Mouse (Mus musculus): ENCODE results near the gene Atp4b. TPM values are rescaled to one million over a fixed set of nuclear protein-coding genes. Genes with fewer than 3 reads are reported as not detected.
"Not testable (repeated sequence)": the region's sequence is repeated elsewhere in the genome, so short reads cannot be mapped to it uniquely, and the experiment has no call there.

Atp4b gene
- polyA plus RNA-seq, 1 experiment from 2014 or later: not detected

DNA sequence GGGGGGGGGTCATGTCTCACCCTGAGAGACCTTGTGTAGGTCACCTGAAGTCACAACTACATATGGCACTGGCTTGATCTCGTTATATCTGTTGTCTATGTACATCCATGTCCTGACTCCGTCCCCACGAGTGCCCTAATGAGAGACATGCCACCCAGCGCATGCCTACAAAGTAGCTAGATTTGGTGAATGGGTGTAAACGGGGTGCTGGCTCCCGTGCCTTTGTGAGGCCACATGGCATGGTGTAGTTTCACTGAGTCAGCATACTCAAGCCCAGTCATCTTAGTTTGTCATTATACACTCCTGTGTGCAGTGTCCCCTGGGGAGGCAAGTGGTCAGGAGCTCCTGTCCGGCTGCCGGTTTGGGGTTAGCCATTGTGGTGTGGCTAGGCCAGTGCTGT is 56.0 kb downstream of the Atp4b start:
- H3K4me3 ChIP-seq: peak overlapping the region; percentile 75; the same call in 1 of the 2 replicates
- peaks cover 54% of the 10 kb centered on the region for H3K36me3 ChIP-seq

DNA sequence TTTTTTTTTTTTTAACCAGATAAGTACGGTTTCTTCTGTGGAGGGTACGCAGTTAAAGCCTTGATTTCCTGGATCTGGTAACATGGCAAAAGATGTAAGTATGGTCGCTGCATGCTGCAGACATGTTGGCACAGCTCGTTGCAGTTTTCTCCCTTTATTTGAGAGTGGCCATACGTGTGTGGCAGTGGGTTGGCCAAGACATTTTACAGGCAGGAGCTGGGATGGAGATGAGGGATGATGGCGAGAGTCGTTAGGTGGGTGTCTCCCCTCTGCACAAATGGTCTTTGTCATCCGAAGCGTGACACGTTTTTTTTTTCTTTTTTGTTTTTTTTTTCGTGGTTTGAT is 57.0 kb downstream of the Atp4b start:
- peak overlapping the region; percentile 87 for H3K4me2 ChIP-seq (replicated peaks)
- H3K27ac ChIP-seq (replicated peaks): no peak overlapping the region
- peak overlapping the region; percentile 87 for H3K9ac ChIP-seq (replicated peaks)
- peak overlapping the region; percentile 75 for H3K4me3 ChIP-seq
- no peaks in the 10 kb centered on the region for H3K9me3 ChIP-seq
- H3K36me3 ChIP-seq: peaks cover 44% of the 10 kb centered on the region
- 8% methylated on average over 11 of the region's 11 CpGs for WGBS
- peaks cover 3% of the 10 kb centered on the region; the same call in 1 of the 2 replicates for H3K27me3 ChIP-seq
- H3K4me1 ChIP-seq: peaks cover 21% of the 10 kb centered on the region
- no peak for ATAC-seq (ENCODE audit: low FRiP score, low read depth)

More for the DNA sequence above, 56.0 kb downstream of the Atp4b start:
- Histone ChIP-seq H3K4me1 (peaks cover 21% of the 10 kb centered on the region), H3K9me3 (no peaks in the 10 kb centered on the region), H3K27me3 (peaks cover 3% of the 10 kb centered on the region; the same call in 1 of the 2 replicates), H3K9ac (replicated peaks) (peak overlapping the region; percentile 17; the same call in 1 of the 2 replicates), H3K4me2 (replicated peaks) (peak overlapping the region; percentile 87; the same call in 1 of the 2 replicates), H3K27ac (replicated peaks) (no peak overlapping the region)
- ATAC-seq (ENCODE audit: low FRiP score, low read depth): no peak
- 84% methylated on average over 8 of the region's 8 CpGs for WGBS

DNA sequence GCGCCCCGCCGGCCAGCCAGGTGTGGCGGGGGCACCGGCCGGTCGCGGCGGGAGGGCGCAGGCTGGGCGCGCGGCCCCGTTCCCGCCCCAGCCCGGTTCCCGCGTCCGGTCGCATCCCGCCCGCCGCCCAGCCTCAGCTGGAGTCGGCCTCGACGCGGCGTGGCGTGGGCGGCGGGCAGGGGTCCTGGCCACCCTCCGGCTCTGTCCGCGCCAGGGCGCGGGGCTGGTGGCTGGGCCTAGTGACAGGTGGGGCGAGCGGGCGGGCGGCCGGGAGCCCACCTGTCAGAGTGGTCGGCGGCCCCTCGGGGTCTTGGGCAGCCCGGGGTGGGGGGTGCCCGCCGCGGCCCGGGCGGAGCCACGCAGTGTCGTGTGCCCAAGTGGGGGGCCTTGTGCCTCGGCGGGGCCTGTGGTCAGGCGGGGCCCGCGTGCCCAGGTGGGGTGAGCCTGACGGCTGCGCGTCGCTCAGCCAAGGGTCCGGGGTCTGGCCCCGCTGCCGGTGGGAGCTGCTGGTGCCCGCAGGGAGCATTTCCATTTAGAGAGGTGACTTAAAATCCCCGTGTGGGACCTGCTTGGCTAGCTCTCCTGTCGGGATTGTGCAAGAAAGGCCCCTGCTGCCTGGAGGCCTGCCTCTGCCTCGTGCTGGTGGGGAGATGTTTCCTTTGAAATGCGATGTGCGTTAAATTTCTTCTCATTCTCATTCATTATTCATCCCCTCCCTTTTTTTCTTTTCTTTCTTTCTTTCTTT is 57.6 kb downstream of the Atp4b start:
- WGBS: 0% methylated on average over 42 of the region's 70 CpGs
- H3K27ac ChIP-seq (replicated peaks): peak overlapping the region; percentile 60

DNA sequence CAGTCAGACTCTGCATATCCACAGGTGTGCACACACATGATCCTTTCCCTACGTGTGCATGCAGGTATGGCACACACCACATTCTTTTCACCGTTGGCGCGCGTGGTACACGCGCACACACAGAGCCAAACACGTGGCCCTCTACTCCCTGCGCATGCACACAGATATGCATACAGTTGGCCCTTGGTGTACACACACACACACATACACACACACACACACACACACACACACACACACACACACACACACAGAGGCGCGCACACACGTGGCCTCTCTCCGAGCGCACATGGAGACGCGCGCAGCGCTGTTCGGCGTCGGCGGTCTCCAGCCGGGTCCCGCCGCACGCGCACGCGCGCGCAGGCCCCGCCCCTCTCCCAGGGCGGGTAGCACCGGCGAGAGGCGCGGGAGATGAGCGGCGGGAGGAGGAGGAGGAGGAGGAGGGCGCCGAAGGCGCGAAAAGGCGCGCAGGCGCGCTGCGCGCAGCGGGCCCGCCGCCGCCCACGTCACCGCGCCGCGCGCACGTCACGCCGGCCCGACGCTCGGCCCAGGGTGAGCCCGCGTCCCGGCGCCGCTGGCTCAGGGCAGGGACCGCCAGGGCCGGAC is 58.3 kb downstream of the Atp4b start, which contains the start of gene Tfdp1:
TSS of gene Tfdp1 (plus strand) at position 497 of the 606 bp plus-strand sequence.
- H3K27me3 ChIP-seq: peaks cover 3% of the 10 kb centered on the region; the same call in 1 of the 2 replicates
- peaks cover 31% of the 10 kb centered on the region for H3K36me3 ChIP-seq
- H3K4me3 ChIP-seq: peak within 1 kb of the TSS; percentile 75
- no peaks in the 10 kb centered on the region for H3K9me3 ChIP-seq
- H3K9ac ChIP-seq (replicated peaks): peak within 1 kb of the TSS; percentile 87
- peak within 1 kb of the TSS; percentile 60 for H3K27ac ChIP-seq (replicated peaks)
- H3K4me2 ChIP-seq (replicated peaks): peak within 1 kb of the TSS; percentile 87
- H3K4me1 ChIP-seq: peaks cover 21% of the 10 kb centered on the region
- peak; percentile 95 for ATAC-seq (ENCODE audit: low FRiP score, low read depth)
- WGBS: 3% methylated on average over 26 of the region's 72 CpGs

More for the DNA sequence above, 57.6 kb downstream of the Atp4b start:
- peaks cover 21% of the 10 kb centered on the region for H3K4me1 ChIP-seq
- H3K9me3 ChIP-seq: no peaks in the 10 kb centered on the region
- peaks cover 38% of the 10 kb centered on the region for H3K36me3 ChIP-seq
- peak overlapping the region; percentile 87 for H3K9ac ChIP-seq (replicated peaks)
- ATAC-seq (ENCODE audit: low FRiP score, low read depth): peak; percentile 77
- H3K27me3 ChIP-seq: peaks cover 3% of the 10 kb centered on the region; the same call in 1 of the 2 replicates
- peak overlapping the region; percentile 87 for H3K4me2 ChIP-seq (replicated peaks)
- peak overlapping the region; percentile 75 for H3K4me3 ChIP-seq

DNA sequence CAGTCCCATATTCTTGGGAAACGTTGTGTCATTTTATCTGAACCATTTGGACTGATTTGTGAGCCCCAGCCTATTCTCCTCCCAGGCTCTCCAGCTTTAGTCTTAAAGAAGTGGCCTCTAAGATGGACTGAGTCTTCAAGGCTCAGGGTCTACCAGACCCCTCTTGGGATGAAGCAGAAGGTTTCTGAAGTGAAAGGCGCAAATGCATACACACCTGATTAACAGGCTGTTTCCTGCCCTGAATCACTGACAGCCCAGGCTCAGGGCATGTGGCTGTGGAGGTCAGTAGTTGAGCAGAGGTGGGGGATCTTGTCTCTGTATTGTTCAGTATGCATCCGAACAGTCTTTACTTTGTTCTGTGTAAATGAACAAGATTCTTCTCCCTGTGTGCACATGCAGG is 58.9 kb downstream of the Atp4b start:
- Histone ChIP-seq H3K9me3 (no peaks in the 10 kb centered on the region), H3K9ac (replicated peaks) (0 out of 2 replicates have a peak overlapping the region, but pooled peaks have one; percentile 87), H3K4me2 (replicated peaks) (peak overlapping the region; percentile 87), H3K4me3 (peak overlapping the region; percentile 75), H3K4me1 (peaks cover 21% of the 10 kb centered on the region), H3K27me3 (peaks cover 3% of the 10 kb centered on the region; the same call in 1 of the 2 replicates), H3K36me3 (peaks cover 24% of the 10 kb centered on the region), H3K27ac (replicated peaks) (no peak overlapping the region)
- 81% methylated on average over 3 of the region's 3 CpGs for WGBS
- ATAC-seq (ENCODE audit: low FRiP score, low read depth): no peak

DNA sequence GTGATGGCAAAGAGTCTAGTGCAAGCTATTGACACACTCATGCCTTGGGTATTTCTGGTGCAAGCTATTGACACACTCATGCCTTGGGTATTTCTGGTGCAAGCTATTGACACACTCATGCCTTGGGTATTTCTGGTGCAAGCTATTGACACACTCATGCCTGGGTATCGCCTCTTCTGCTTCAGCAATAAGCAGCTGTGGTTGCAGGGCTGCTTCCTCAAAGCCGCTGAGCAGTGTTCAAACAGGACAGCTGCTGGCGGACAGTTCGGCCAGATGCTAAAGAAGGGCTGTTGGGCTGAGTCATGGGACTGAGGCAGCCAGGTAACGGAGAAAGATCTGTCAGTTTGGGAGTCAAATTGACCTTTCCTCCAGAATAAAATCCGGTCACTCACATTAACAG is 59.4 kb downstream of the Atp4b start:
- not testable (repeated sequence) for H3K27me3 ChIP-seq; H3K4me2 ChIP-seq (replicated peaks)
- peaks cover 21% of the 10 kb centered on the region for H3K4me1 ChIP-seq

More for the DNA sequence above, 59.4 kb downstream of the Atp4b start:
- peaks cover 20% of the 10 kb centered on the region for H3K36me3 ChIP-seq
- ATAC-seq (ENCODE audit: low FRiP score, low read depth); H3K9me3 ChIP-seq; H3K9ac ChIP-seq (replicated peaks); H3K27ac ChIP-seq (replicated peaks); H3K4me3 ChIP-seq: not testable (repeated sequence)
- WGBS: 91% methylated on average over 6 of the region's 6 CpGs

Other genes starting within 250 kb of the Atp4b start
- gene Lamp1, start 237.7 kb downstream of the Atp4b start, polyA plus RNA-seq (2016; fragmentation: Nextera tagmentation; extraction: Ambion mirVana): 242 and 251 TPM in 2 replicates
- gene Grtp1, start 196.2 kb downstream of the Atp4b start, polyA plus RNA-seq (2016; fragmentation: Nextera tagmentation; extraction: Ambion mirVana): 16.4 and 17.1 TPM in 2 replicates
- gene Adprhl1, start 142.7 kb downstream of the Atp4b start, polyA plus RNA-seq (2016; fragmentation: Nextera tagmentation; extraction: Ambion mirVana): 0.28 TPM in 1 of 2 replicates, not detected in the other
- gene Dcun1d2, start 108.7 kb downstream of the Atp4b start, polyA plus RNA-seq (2016; fragmentation: Nextera tagmentation; extraction: Ambion mirVana): 30.9 and 33.5 TPM in 2 replicates
- gene Tmco3, start 108.6 kb downstream of the Atp4b start, polyA plus RNA-seq (2016; fragmentation: Nextera tagmentation; extraction: Ambion mirVana): 36.5 and 47.8 TPM in 2 replicates
- 173 and 178 TPM in 2 replicates for gene Tfdp1, start 58.1 kb downstream of the Atp4b start, polyA plus RNA-seq (2016; fragmentation: Nextera tagmentation; extraction: Ambion mirVana)
- gene Grk1, start 8.3 kb upstream of the Atp4b start, polyA plus RNA-seq (2016; fragmentation: Nextera tagmentation; extraction: Ambion mirVana): 0.03 TPM in 1 of 2 replicates, not detected in the other
- gene Tmem255b, start 38.4 kb upstream of the Atp4b start, polyA plus RNA-seq (2016; fragmentation: Nextera tagmentation; extraction: Ambion mirVana): not detected in 2 replicates
- 17.0 and 18.0 TPM in 2 replicates for gene Gas6, start 97.7 kb upstream of the Atp4b start, polyA plus RNA-seq (2016; fragmentation: Nextera tagmentation; extraction: Ambion mirVana)
- gene 1700029H14Rik, start 165.6 kb upstream of the Atp4b start, polyA plus RNA-seq (2016; fragmentation: Nextera tagmentation; extraction: Ambion mirVana): not detected in 2 replicates

All from midbrain, embryonic 12.5 days (tissue).